Mouse (Mus musculus): ENCODE data around the gene Slc25a25.
"Not testable (repeated sequence)": the region's sequence is repeated elsewhere in the genome, so short reads cannot be mapped to it uniquely, and the experiment has no call there.

The Slc25a25 gene

DNA sequence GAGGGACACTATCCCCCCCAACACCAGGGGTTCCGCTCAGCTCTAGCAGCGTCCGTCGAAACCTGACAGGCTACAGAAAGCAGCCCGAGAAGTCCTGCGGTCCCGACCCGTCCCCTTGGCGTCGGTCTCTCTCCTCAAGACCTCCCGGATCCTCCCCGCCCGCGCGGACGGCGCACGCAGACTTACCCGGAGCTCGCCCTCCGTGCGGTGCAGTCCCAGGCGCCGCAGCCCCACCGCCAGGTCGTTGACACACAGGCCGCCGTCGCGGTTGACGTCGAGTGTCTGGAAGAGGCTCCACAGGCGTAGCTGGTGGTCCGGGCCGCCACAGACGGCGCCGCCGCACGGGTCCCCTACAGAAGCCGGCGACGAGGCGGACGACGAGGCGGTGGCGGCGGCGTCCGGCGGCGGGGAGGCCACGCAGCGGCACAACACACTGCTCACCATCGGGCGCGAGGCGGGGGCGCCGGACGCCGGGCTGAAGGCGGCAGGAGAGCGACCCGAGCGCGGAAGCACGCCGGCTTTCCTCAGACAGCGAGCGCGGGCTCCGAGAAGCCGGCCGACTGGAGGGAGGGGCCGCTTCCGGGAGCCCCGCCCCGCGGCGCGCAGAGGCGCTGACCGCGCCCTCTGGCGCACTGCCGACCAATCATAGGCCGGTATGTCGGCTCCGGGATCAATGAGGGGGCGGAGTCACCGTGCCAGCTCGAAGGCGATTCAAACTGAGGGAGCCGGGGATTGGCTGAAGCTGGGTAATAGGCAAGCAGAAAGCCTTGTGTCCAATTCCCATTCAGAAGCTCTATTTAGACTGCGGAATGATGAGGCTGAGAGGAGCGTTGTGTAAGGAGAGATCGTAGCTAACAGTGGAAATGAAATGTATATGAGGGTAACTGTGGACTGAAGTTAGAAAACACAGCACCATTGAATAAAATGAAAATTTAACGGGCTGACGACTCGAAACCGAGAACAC is at the start of gene Slc25a25:
Slc25a25 (minus strand) TSS at position 565 of the 964 bp plus-strand sequence.
- ATAC-seq (ENCODE audit: insufficient number of reproducible peaks, low FRiP score, low TSS enrichment): peak; percentile 89

DNA sequence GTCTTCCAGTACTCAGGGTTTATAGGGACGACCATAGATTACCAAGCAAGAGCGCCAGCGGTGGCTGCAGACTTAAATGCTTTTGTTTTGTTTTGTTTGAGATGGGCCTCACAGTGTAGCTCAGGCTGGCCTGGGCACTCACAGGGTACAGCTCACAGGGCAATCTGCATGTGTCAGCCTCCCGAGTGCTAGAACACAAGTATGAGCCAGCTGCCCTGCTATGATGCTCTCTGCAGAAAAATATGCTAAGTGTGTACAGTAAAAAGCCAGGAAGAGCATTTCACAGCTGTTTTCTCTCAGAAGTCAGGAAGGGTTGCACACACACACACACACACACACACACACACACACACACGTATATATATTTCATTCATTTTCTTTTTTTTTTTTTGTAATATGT is 49.2 kb upstream of the Slc25a25 start:
- ATAC-seq (ENCODE audit: insufficient number of reproducible peaks, low FRiP score, low TSS enrichment): no peak

DNA sequence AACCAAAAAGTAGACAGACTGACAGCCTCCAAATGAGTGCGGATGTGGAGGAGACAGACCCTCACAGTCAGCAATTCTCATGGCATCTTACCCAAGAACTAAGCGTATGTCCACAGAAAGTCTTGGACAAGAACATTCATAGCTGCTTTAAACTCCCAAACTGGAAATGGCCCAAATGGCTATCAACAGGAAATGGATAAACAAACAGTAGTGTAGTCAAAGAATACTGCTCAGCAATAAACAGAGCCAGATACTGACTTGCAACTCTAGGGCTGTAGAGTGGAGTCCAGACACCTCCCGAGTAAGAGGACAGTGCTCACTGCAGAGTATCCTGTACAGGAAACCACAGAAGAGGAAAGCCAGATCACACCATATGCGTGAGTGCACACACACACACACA is 48.1 kb upstream of the Slc25a25 start:
- ATAC-seq (ENCODE audit: insufficient number of reproducible peaks, low FRiP score, low TSS enrichment): no peak

- no peak for ATAC-seq (ENCODE audit: insufficient number of reproducible peaks, low FRiP score, low TSS enrichment)
These were observed 44.9 kb upstream of the Slc25a25 start for GRCm38 (mm10) chr2:32496190-32496589.

GRCm38 (mm10) chr2:32495185-32495726 is 44.0 kb upstream of the Slc25a25 start:
- ATAC-seq (ENCODE audit: insufficient number of reproducible peaks, low FRiP score, low TSS enrichment): no peak

DNA sequence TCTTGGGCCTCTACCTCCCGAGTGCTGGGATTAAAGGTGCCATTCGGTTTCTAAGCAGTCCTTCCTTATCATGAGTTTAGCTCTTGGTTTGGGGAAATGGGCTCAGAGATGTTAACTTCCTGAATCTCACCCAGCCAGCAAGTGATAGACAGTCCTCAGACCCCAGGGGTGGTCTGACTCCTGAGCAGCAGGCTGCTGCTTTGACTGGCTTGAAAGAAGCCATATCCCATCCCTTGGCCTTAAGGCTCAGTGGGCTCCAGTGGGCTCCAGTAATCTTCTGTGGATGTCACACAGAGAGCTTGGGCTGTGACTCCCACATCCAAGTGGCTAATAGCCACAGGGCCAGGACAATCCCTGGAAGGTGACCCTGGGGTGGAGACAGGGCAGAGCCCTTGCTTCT is 43.3 kb upstream of the Slc25a25 start:
- ATAC-seq (ENCODE audit: insufficient number of reproducible peaks, low FRiP score, low TSS enrichment): no peak

- no peak for ATAC-seq (ENCODE audit: insufficient number of reproducible peaks, low FRiP score, low TSS enrichment)
These were observed 42.1 kb upstream of the Slc25a25 start for GRCm38 (mm10) chr2:32493301-32493701.

- no peak for ATAC-seq (ENCODE audit: insufficient number of reproducible peaks, low FRiP score, low TSS enrichment)
These were observed 41.4 kb upstream of the Slc25a25 start for GRCm38 (mm10) chr2:32492661-32493060.

- not testable (repeated sequence) for ATAC-seq (ENCODE audit: insufficient number of reproducible peaks, low FRiP score, low TSS enrichment)
These were observed 39.5 kb upstream of the Slc25a25 start for GRCm38 (mm10) chr2:32490730-32491129.

DNA sequence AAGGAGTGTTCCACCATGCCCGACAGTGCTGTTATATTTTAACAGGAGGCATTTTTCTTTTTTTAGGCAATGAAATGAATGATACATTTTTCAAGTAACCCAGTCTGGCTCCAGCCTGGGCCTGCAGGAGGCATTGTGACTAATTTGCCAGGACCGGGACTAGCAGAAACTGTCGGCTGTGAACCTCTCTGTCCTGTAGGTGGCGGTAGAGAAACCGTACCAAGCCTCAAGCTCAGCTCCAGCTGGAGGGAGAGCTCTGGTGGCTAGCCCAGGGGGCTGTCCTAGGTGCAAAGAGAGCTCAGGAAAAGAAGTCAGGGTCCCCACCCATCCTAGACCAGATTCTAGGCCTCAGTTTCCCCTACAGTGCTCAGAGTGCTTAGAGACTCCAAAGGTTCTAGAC is 37.4 kb upstream of the Slc25a25 start:
- peak; percentile 61; the same call in 1 of the 2 replicates for ATAC-seq (ENCODE audit: insufficient number of reproducible peaks, low FRiP score, low TSS enrichment)

DNA sequence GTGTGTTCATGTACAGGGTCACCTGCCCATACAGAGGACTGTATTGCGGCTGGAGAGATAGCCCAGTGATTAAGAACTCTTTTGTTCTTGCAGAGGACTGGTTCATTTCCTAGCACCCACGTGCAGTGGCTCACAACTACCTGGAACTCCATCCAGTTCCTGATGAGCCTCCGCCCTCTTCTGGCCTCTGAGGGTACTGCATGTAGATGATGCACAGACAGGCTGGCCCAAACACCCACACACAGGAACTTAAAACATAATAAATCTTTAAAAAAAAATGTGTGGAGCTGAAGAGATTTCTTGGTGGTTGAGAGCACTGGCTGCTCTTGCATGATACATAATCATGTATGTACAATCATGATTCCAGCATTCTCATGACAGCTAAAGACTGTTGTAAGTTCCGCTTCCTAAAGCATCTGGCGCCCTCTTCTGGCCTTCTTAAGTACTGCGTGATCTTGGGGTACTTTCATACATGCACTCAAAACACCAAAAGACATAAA is 35.9 kb upstream of the Slc25a25 start:
- ATAC-seq (ENCODE audit: insufficient number of reproducible peaks, low FRiP score, low TSS enrichment): no peak; the same call in 1 of the 2 replicates

DNA sequence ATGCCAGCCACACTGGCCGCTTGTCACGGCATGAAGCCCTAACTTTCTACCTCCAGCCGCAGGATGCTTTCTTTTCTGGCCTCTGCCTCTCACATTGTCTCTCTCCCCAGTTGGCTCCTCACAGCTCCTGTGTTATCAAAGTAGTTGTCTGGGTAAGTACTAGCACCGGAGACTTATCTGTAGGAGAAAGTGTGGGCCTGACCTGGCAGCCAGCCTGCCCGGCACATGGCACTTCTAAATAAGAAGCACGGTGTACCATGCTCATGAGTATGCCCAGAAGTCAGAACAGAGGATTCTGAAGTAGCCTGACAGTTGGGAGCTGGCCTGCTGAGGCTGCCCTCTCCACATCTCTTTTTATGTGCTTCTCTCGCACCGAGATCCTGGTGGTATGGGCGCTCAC is 34.9 kb upstream of the Slc25a25 start:
- no peak for ATAC-seq (ENCODE audit: insufficient number of reproducible peaks, low FRiP score, low TSS enrichment)

GRCm38 (mm10) chr2:32485751-32486150 is 34.5 kb upstream of the Slc25a25 start:
- no peak for ATAC-seq (ENCODE audit: insufficient number of reproducible peaks, low FRiP score, low TSS enrichment)

DNA sequence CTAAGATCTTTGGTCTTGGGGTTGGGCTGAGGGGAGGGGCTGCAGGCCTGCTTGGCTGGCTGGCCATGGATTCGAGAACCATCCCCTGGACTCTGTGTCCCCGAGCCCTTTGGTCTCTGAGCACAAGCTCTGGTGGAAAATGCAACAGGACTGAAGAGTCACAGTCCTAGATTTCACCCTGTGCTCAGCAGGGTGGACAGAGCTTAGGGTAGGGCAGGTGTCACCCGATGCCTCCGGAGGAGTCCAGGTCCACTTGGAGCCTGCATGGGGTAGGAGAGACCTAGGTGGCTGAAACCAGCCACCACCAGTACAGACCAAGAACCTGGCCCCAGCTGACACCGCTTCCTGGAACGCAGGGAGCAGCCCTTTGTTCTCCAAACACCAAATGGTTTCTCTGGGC is 33.7 kb upstream of the Slc25a25 start:
- no peak for ATAC-seq (ENCODE audit: insufficient number of reproducible peaks, low FRiP score, low TSS enrichment)

GRCm38 (mm10) chr2:32483179-32483875 is 32.1 kb upstream of the Slc25a25 start:
- no peak for ATAC-seq (ENCODE audit: insufficient number of reproducible peaks, low FRiP score, low TSS enrichment)

DNA sequence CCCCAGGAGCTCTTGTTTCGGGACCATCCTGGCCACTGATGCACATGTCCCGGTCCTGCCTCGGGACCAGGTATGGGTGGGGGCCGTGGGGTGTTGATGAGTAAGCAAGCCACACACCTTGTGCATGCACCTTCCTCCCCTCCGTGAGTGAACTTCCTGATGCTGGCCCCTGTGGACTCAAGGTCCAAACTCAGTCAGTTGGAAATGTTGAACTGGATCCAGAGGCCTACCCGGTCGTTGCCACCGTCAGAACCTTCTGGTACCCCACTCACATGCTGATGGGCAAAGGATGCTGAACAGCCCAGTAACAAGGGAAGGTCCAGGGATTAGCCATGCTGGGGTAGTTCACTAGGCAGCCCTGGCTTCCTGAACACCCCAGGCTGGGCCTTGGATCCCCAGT is 31.1 kb upstream of the Slc25a25 start:
- no peak for ATAC-seq (ENCODE audit: insufficient number of reproducible peaks, low FRiP score, low TSS enrichment)

DNA sequence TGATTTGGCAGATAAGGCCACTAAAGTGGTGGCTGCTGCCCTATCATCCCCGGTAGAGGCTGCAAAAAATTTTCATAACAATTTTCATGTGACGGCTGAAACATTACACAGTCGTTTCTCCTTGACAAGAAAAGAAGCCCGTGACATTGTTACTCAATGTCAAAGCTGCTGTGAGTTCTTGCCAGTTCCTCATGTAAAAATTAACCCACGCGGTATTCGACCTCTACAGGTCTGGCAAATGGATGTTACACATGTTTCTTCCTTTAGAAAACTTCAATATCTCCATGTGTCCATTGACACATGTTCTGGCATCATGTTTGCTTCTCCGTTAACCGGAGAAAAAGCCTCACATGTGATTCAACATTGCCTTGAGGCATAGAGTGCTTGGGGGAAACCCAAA is 24.1 kb upstream of the Slc25a25 start:
- not testable (repeated sequence) for ATAC-seq (ENCODE audit: insufficient number of reproducible peaks, low FRiP score, low TSS enrichment)

DNA sequence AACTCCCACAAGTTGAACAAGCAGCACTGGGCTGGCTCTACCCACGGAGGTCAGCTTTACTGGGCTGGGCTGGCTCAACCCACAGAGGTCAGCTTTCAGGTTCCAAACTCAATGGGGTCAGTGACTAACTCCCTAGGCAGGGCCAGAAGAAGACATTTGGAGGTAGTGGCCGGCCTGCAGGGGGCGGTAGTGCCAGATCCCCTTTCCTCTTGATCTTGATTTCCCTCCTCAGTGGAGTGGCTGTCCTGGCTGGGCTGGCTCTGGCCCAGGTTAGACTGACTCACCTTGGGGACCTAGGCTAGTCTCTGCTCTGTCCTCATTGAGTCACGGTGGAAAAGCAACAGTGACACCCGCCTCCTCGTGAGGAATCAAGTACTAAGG is 20.4 kb upstream of the Slc25a25 start:
- no peak for ATAC-seq (ENCODE audit: insufficient number of reproducible peaks, low FRiP score, low TSS enrichment)

- ATAC-seq (ENCODE audit: insufficient number of reproducible peaks, low FRiP score, low TSS enrichment): no peak
These were observed 19.9 kb upstream of the Slc25a25 start for GRCm38 (mm10) chr2:32471001-32471680.

GRCm38 (mm10) chr2:32464212-32464891 is 13.1 kb upstream of the Slc25a25 start:
- ATAC-seq (ENCODE audit: insufficient number of reproducible peaks, low FRiP score, low TSS enrichment): no peak
